Mouse (Mus musculus): ENCODE data around the gene Sema4g. TPM values are rescaled to one million over a fixed set of nuclear protein-coding genes. Genes with fewer than 3 reads are reported as not detected.

The Sema4g gene
- total RNA-seq, 1 experiment, result 3.8 TPM

GRCm38 (mm10) chr19:45007425-45008191 is 18.7 kb downstream of the Sema4g start:
- no peak overlapping the region for H3K27ac ChIP-seq (ENCODE audit: insufficient read depth, low read depth, low read length, poor library complexity, severe bottlenecking)
- in situ Hi-C loops (cut with MboI; ENCODE audit: low sequenced_read_pairs in 2 of 2, unreplicated experiment in 2 of 2), result no loop called here
- peaks cover 6 to 14% of the 10 kb centered on the region in 2 experiments; a peak in 2 of 4 replicates for H3K4me1 ChIP-seq (ENCODE audit: control insufficient read depth in 2 of 2, insufficient read depth in 2 of 2, low read length in 2 of 2, poor library complexity in 1 of 2)
- no peak for TF ChIP-seq MAFK (IDR thresholded peaks at IDR 0.05; ENCODE audit: insufficient read depth, low read depth, low read length)
- TF ChIP-seq HCFC1 (IDR thresholded peaks at IDR 0.05; ENCODE audit: borderline replicate concordance, insufficient read depth, low read length), result no peak
- TF ChIP-seq ZC3H11A (IDR thresholded peaks at IDR 0.05; ENCODE audit: borderline replicate concordance, low read depth, low read length), result no peak
- no peak for TF ChIP-seq CHD2 (IDR thresholded peaks at IDR 0.05; ENCODE audit: low read depth, low read length)
- TF ChIP-seq ZNF384 (IDR thresholded peaks at IDR 0.05; ENCODE audit: low read depth, low read length), result no peak
- peaks cover 50% of the 10 kb centered on the region for H3K36me3 ChIP-seq (ENCODE audit: control insufficient read depth, insufficient read depth, low read length, poor library complexity, severe bottlenecking)
- no peak for DNase-seq (ENCODE audit: low read depth, low spot score)
- H3K9ac ChIP-seq (ENCODE audit: insufficient read depth, low read depth, low read length, poor library complexity, severe bottlenecking), result peak overlapping the region; percentile 97; the same call in 1 of the 2 replicates
- H3K4me3 ChIP-seq (ENCODE audit: insufficient read depth in 1 of 2, low read depth in 1 of 2, low read length in 2 of 2, poor library complexity in 1 of 2, severe bottlenecking in 1 of 2), result peak overlapping the region; percentile 94 to 96
- H3K9me3 ChIP-seq (ENCODE audit: control insufficient read depth, insufficient read depth, low read depth, low read length), result no peaks in the 10 kb centered on the region

- Histone ChIP-seq H3K4me3 (ENCODE audit: insufficient read depth in 1 of 2, low read depth in 1 of 2, low read length in 2 of 2, poor library complexity in 1 of 2, severe bottlenecking in 1 of 2) (no peak overlapping the region), H3K9ac (ENCODE audit: insufficient read depth, low read depth, low read length, poor library complexity, severe bottlenecking) (no peak overlapping the region), H3K36me3 (ENCODE audit: control insufficient read depth, insufficient read depth, low read length, poor library complexity, severe bottlenecking) (peaks cover 41% of the 10 kb centered on the region), H3K9me3 (ENCODE audit: control insufficient read depth, insufficient read depth, low read depth, low read length) (no peaks in the 10 kb centered on the region), H3K27ac (ENCODE audit: insufficient read depth, low read depth, low read length, poor library complexity, severe bottlenecking) (no peak overlapping the region), H3K4me1 (ENCODE audit: control insufficient read depth in 2 of 2, insufficient read depth in 2 of 2, low read length in 2 of 2, poor library complexity in 1 of 2) (peaks cover 18 to 19% of the 10 kb centered on the region in 2 experiments; a peak in 3 of 4 replicates)
- DNase-seq (ENCODE audit: low read depth, low spot score), result no peak
- in situ Hi-C loops (cut with MboI; ENCODE audit: low sequenced_read_pairs in 2 of 2, unreplicated experiment in 2 of 2), result no loop called here
- TF ChIP-seq ZNF384 (IDR thresholded peaks at IDR 0.05; ENCODE audit: low read depth, low read length) (no peak), CHD2 (IDR thresholded peaks at IDR 0.05; ENCODE audit: low read depth, low read length) (no peak), MAFK (IDR thresholded peaks at IDR 0.05; ENCODE audit: insufficient read depth, low read depth, low read length) (no peak), HCFC1 (IDR thresholded peaks at IDR 0.05; ENCODE audit: borderline replicate concordance, insufficient read depth, low read length) (no peak), ZC3H11A (IDR thresholded peaks at IDR 0.05; ENCODE audit: borderline replicate concordance, low read depth, low read length) (no peak)
Measured at GRCm38 (mm10) chr19:45010646-45011045, 21.7 kb downstream of the Sema4g start.

- Histone ChIP-seq H3K9me3 (ENCODE audit: control insufficient read depth, insufficient read depth, low read depth, low read length) (no peaks in the 10 kb centered on the region), H3K36me3 (ENCODE audit: control insufficient read depth, insufficient read depth, low read length, poor library complexity, severe bottlenecking) (peaks cover 41% of the 10 kb centered on the region), H3K4me3 (ENCODE audit: insufficient read depth in 1 of 2, low read depth in 1 of 2, low read length in 2 of 2, poor library complexity in 1 of 2, severe bottlenecking in 1 of 2) (no peak overlapping the region), H3K27ac (ENCODE audit: insufficient read depth, low read depth, low read length, poor library complexity, severe bottlenecking) (no peak overlapping the region), H3K4me1 (ENCODE audit: control insufficient read depth in 2 of 2, insufficient read depth in 2 of 2, low read length in 2 of 2, poor library complexity in 1 of 2) (peaks cover 17% of the 10 kb centered on the region in 2 experiments; a peak in 3 of 4 replicates), H3K9ac (ENCODE audit: insufficient read depth, low read depth, low read length, poor library complexity, severe bottlenecking) (no peak overlapping the region)
- in situ Hi-C loops (cut with MboI; ENCODE audit: low sequenced_read_pairs in 2 of 2, unreplicated experiment in 2 of 2), result no loop called here
- no peak for DNase-seq (ENCODE audit: low read depth, low spot score)
- TF ChIP-seq HCFC1 (IDR thresholded peaks at IDR 0.05; ENCODE audit: borderline replicate concordance, insufficient read depth, low read length), result no peak
- no peak for TF ChIP-seq ZC3H11A (IDR thresholded peaks at IDR 0.05; ENCODE audit: borderline replicate concordance, low read depth, low read length)
- TF ChIP-seq ZNF384 (IDR thresholded peaks at IDR 0.05; ENCODE audit: low read depth, low read length), result no peak
- TF ChIP-seq MAFK (IDR thresholded peaks at IDR 0.05; ENCODE audit: insufficient read depth, low read depth, low read length), result no peak
- no peak for TF ChIP-seq CHD2 (IDR thresholded peaks at IDR 0.05; ENCODE audit: low read depth, low read length)
Measured at GRCm38 (mm10) chr19:45012219-45012618, 23.3 kb downstream of the Sema4g start.

- Histone ChIP-seq H3K4me3 (ENCODE audit: insufficient read depth in 1 of 2, low read depth in 1 of 2, low read length in 2 of 2, poor library complexity in 1 of 2, severe bottlenecking in 1 of 2) (no peak overlapping the region), H3K9me3 (ENCODE audit: control insufficient read depth, insufficient read depth, low read depth, low read length) (no peaks in the 10 kb centered on the region), H3K36me3 (ENCODE audit: control insufficient read depth, insufficient read depth, low read length, poor library complexity, severe bottlenecking) (peaks cover 37% of the 10 kb centered on the region), H3K9ac (ENCODE audit: insufficient read depth, low read depth, low read length, poor library complexity, severe bottlenecking) (no peak overlapping the region), H3K4me1 (ENCODE audit: control insufficient read depth in 2 of 2, insufficient read depth in 2 of 2, low read length in 2 of 2, poor library complexity in 1 of 2) (peaks cover 13 to 17% of the 10 kb centered on the region in 2 experiments; a peak in 3 of 4 replicates), H3K27ac (ENCODE audit: insufficient read depth, low read depth, low read length, poor library complexity, severe bottlenecking) (no peak overlapping the region)
- TF ChIP-seq CHD2 (IDR thresholded peaks at IDR 0.05; ENCODE audit: low read depth, low read length) (no peak), ZC3H11A (IDR thresholded peaks at IDR 0.05; ENCODE audit: borderline replicate concordance, low read depth, low read length) (no peak), ZNF384 (IDR thresholded peaks at IDR 0.05; ENCODE audit: low read depth, low read length) (no peak), HCFC1 (IDR thresholded peaks at IDR 0.05; ENCODE audit: borderline replicate concordance, insufficient read depth, low read length) (no peak), MAFK (IDR thresholded peaks at IDR 0.05; ENCODE audit: insufficient read depth, low read depth, low read length) (no peak)
- in situ Hi-C loops (cut with MboI; ENCODE audit: low sequenced_read_pairs in 2 of 2, unreplicated experiment in 2 of 2), result no loop called here
- DNase-seq (ENCODE audit: low read depth, low spot score), result no peak
Measured at GRCm38 (mm10) chr19:45012636-45013035, 23.7 kb downstream of the Sema4g start.

All from ES-E14 (cell line).